Mouse (Mus musculus) liver, embryonic 12.5 days (tissue): ENCODE data around the gene Sh3d19. TPM values are rescaled to one million over a fixed set of nuclear protein-coding genes. Genes with fewer than 3 reads are reported as not detected.

Source experiments
- ATAC-seq: fragments of 200-750 bp; cut with Nextera tagmentation; 2 replicates; pipeline ENCODE4 v1.8.0; 2017; ENCODE audit warnings: moderate number of reproducible peaks, mild to moderate bottlenecking, moderate library complexity
- H3K27ac ChIP-seq: fragments of 300-500 bp; sonication (generic); 2 replicates; pipeline ENCODE4 v1.5.1; 2016; ENCODE audit warnings: mild to moderate bottlenecking
- H3K27me3 ChIP-seq: fragments of 300-500 bp; sonication (generic); replicated peaks from 2 replicates; pipeline ENCODE4 v1.6.1; 2016; ENCODE audit warnings: mild to moderate bottlenecking, moderate library complexity
- H3K36me3 ChIP-seq: fragments of 300-500 bp; sonication (generic); 2 replicates; pipeline ENCODE4 v1.6.1; 2016; ENCODE audit warnings: mild to moderate bottlenecking, moderate library complexity
- H3K4me1 ChIP-seq: fragments of 300-500 bp; sonication (generic); 2 replicates; pipeline ENCODE4 v1.6.1; 2016
- H3K4me2 ChIP-seq: fragments of 300-500 bp; sonication (generic); 2 replicates; pipeline ENCODE4 v1.6.1; 2016; ENCODE audit warnings: mild to moderate bottlenecking, moderate library complexity
- H3K4me3 ChIP-seq: fragments of 300-500 bp; sonication (generic); 2 replicates; pipeline ENCODE4 v1.5.1; 2016; ENCODE audit warnings: mild to moderate bottlenecking, moderate library complexity
- H3K9ac ChIP-seq: fragments of 300-500 bp; sonication (generic); 2 replicates; pipeline ENCODE4 v1.6.1; 2016; ENCODE audit warnings: mild to moderate bottlenecking, moderate library complexity
- H3K9me3 ChIP-seq: fragments of 300-500 bp; sonication (generic); replicated peaks from 2 replicates; pipeline ENCODE4 v1.6.1; 2016; ENCODE audit warnings: mild to moderate bottlenecking, moderate library complexity
- WGBS: fragments of 180-500 bp; shearing (Covaris S2); methylation state at CpG from one replicate; pipeline ENCODE4 v1.1.7; 2016; ENCODE audit not compliant: insufficient replicate concordance; 5-methylcytosine and 5-hydroxymethylcytosine counted together
- polyA plus RNA-seq: library from polyadenylated mRNA; unstranded; fragments of >200 nt; fragmentation: Nextera tagmentation; extraction: Ambion mirVana; gene quantifications from 2 replicates; pipeline ENCODE4 v1.2.1, GENCODE M21; 2016

The Sh3d19 gene
- polyA plus RNA-seq, 1 experiment from 2014 or later: 12.7 TPM

DNA sequence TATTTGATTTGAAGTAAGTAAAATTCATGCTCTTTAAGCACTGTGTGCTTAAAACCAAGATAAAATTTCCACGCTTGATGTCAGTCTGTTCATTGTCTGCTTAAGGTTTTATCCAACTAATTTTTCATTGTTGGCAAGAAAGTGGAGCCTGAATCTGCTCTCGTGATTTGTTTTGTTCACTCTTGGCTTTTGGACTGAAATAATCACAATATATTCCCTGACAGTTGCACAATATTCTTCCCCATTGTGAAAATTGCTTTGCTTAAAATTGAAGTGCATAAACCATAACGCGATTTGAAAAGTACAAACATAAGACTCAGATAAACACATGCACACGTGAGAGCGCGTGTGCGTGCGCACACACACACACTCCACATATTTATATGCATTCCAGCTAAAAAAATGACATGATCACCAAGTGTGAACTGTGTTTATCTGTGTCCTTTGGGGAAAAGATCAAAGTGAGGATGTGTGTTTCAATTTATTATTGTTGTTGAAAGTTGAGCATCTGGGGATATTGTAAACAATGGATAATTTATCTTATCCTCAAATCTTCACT, 67.1 kb downstream of the Sh3d19 start:
- Histone ChIP-seq H3K9ac (no peak overlapping the region), H3K36me3 (peaks cover 6% of the 10 kb centered on the region), H3K4me1 (peaks cover 10% of the 10 kb centered on the region; the same call in 1 of the 2 replicates), H3K27me3 (no peaks in the 10 kb centered on the region), H3K9me3 (no peaks in the 10 kb centered on the region), H3K4me2 (no peak overlapping the region), H3K4me3 (no peak overlapping the region), H3K27ac (no peak overlapping the region)
- WGBS: 87% methylated on average over 9 of the region's 9 CpGs
- ATAC-seq: no peak

DNA sequence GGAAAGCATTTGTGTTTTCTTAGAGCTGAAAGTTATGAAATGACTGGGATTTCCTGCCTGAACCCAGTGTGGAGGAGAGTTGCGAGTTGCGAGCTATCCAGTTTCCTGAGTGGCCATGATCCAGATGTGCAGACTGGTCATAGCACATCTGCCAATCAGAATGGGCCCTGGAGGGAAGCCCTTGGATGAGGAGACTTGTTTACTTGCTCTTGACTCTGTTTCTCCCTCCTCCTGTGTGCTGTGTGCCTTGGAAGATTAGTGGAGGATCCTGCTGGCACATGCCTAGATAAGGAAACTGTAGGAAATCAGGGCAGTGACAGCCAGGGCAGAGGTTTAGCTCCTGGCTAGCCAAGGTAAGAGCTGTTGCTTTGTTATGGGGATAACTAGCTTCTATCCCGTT, 67.7 kb downstream of the Sh3d19 start:
- WGBS: 57% methylated on average over 3 of the region's 3 CpGs
- Histone ChIP-seq H3K4me2 (no peak overlapping the region), H3K9me3 (no peaks in the 10 kb centered on the region), H3K9ac (no peak overlapping the region), H3K36me3 (peaks cover 10% of the 10 kb centered on the region), H3K4me1 (peaks cover 7% of the 10 kb centered on the region; the same call in 1 of the 2 replicates), H3K4me3 (no peak overlapping the region), H3K27ac (no peak overlapping the region), H3K27me3 (no peaks in the 10 kb centered on the region)
- ATAC-seq: no peak

DNA sequence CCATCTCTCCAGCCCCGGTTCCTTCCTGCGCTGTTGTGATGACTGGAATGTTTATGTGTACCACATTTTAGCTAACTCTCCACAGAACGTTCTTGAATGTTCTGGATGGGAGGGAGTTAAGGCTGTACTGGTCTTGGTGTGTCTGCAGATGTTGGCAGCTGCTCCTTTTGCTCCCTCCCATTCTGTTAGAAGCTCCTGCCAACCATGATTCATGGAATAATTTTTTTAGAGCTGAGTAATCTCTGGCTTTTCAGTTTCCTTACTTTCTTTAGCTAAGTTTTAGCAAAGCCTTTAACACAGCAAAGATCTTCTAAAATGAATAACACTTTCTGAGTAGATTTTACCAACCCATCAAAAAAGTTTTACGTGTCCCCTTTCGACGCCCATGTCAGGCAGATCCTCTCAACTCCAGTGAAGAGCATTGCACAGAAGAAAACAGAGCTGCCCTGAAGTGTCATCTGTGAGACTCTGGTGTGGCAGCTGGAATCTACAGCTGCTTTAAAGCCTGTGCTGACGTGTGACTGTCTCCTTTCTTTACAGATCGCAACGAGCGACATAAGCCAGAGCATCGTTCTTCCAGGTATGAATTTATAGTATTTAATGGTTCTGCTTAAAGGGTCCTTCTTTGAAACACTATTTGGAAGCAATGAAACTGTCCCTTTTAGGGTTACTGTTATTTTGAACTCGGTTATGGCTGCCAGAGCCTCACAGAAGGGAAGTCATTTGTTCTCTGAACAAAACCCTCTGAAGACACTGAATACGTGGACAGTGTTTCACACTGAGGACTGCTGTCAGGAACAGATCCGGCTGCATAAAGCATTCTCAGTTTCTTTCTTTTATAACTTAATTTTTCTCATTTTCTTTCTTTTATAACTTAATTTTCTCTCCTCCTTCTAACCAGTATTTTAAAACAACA, 69.6 kb downstream of the Sh3d19 start:
- Histone ChIP-seq H3K27ac (no peak overlapping the region), H3K27me3 (no peaks in the 10 kb centered on the region), H3K9ac (no peak overlapping the region), H3K9me3 (no peaks in the 10 kb centered on the region), H3K4me3 (no peak overlapping the region), H3K4me2 (no peak overlapping the region), H3K36me3 (peaks cover 10% of the 10 kb centered on the region), H3K4me1 (0 out of 2 replicates have a peak, but pooled peaks cover 4% of the 10 kb centered on the region)
- ATAC-seq: no peak
- WGBS: 72% methylated on average over 14 of the region's 14 CpGs

DNA sequence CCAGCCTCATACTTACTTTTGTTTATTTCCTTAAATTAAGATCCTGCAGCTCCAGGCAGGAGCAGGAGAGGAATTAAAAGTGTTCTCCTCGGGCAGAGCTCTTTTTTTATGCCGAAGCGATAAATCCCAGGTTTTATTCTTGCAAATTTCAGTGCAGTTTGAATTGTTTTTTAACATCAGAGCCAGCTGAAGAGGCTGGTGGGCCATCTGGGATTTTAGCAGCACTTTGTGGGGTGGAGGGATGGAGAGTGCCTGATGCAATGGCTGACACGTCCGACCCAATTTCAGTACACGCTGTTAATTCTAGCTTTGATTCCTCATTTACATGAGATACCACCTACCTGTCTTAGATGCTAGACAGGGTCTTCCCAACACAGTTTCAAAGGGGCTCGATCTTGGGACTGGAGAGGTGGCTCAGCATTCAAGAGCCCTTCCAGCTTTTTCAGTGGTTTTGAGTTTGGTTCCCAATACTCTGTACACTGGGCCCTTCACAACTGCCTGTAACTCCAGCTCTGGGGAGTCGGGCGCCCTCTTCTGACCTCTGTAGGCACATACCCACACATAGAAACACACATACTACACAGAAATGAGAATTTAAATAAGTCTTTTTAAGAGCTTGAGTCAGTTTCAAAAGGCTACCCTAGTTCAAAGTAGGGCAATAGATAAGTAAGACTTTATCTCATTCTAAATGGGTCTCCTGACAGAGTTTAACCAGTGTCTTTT, 76.9 kb downstream of the Sh3d19 start:
- H3K27ac ChIP-seq: no peak overlapping the region
- H3K9ac ChIP-seq: no peak overlapping the region
- no peak overlapping the region for H3K4me3 ChIP-seq
- WGBS: 81% methylated on average over 9 of the region's 9 CpGs
- H3K9me3 ChIP-seq: no peaks in the 10 kb centered on the region
- no peak for ATAC-seq
- H3K4me1 ChIP-seq: no peaks in the 10 kb centered on the region
- no peak overlapping the region for H3K4me2 ChIP-seq
- no peaks in the 10 kb centered on the region for H3K27me3 ChIP-seq
- H3K36me3 ChIP-seq: peaks cover 19% of the 10 kb centered on the region

DNA sequence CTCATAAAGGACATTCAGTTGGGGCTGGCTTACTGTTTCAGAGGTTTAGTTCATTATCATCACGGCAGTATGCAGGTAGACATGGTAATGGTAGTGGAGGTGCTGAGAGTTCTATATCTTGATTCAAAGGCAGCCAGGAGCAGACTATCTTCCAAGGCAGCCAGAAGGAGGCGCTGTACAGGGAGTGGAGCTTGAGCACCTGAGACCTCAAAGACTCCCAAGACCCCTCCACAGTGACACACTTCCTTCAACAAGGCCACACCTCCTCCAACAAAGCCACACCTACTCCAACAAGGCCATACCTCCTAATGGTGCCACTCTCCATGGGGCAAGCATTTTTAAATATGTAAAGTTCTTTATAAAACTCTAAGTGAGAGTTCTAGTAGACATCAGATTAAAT, 78.1 kb downstream of the Sh3d19 start:
- H3K4me1 ChIP-seq: no peaks in the 10 kb centered on the region
- H3K4me3 ChIP-seq: no peak overlapping the region
- WGBS: 57% methylated on average over 2 of the region's 2 CpGs
- peaks cover 15% of the 10 kb centered on the region for H3K36me3 ChIP-seq
- H3K9ac ChIP-seq: no peak overlapping the region
- no peak overlapping the region for H3K27ac ChIP-seq
- H3K27me3 ChIP-seq: no peaks in the 10 kb centered on the region
- H3K4me2 ChIP-seq: no peak overlapping the region
- H3K9me3 ChIP-seq: no peaks in the 10 kb centered on the region
- ATAC-seq: no peak

DNA sequence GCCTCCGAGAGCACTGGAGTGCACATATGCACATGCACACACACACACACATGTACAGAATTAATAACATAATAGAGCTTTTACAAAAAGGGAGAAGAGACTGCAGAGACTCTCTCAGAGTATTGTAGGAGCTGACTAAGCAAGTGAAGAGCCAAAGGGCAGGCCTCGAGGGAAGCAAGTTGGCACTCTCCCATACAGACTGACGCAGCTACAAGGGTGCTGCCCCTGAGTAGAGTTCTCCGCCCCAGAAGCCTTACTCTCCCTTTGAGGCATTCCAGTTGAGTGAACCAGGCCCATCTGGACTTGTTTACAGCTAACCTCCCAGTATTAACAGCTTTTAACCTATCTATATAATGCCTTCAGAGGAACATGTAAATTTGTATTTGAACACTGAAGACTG, 85.8 kb downstream of the Sh3d19 start:
- H3K27me3 ChIP-seq: no peaks in the 10 kb centered on the region
- WGBS: 67% methylated on average over 4 of the region's 4 CpGs
- H3K9me3 ChIP-seq: no peaks in the 10 kb centered on the region
- no peak for ATAC-seq
- no peaks in the 10 kb centered on the region for H3K4me1 ChIP-seq
- no peak overlapping the region for H3K4me3 ChIP-seq
- H3K36me3 ChIP-seq: no peaks in the 10 kb centered on the region
- no peak overlapping the region for H3K27ac ChIP-seq
- H3K9ac ChIP-seq: no peak overlapping the region
- no peak overlapping the region for H3K4me2 ChIP-seq

DNA sequence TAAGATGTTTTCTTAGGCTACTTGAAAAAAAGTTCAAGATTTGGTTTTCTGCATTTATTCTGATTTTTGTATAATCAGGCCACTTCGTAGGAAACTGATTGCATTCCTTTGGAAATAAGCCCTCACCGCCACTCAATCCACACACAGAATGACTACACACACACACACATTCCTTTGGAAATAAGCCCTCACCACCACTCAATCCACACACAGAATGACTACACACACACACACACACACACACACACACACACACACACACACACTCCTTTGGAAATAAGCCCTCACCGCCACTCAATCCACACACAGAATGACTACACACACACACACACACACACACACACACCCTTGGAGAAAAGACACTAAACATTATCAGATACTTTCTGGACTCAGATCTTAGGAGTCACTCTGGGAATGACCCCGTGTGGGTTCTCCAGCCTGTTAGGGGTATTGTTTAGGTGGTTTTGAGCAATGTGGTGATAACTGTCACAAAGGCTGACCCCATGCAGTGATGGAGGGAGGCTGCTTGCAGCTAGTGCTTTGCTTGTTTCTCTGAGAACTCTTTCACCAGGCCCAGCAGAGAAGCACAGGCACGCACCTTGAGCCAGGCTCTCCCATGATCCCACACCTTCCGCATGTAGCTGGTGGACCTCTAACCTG, 86.7 kb downstream of the Sh3d19 start:
- no peak overlapping the region for H3K27ac ChIP-seq
- H3K4me3 ChIP-seq: no peak overlapping the region
- H3K36me3 ChIP-seq: no peaks in the 10 kb centered on the region
- no peaks in the 10 kb centered on the region for H3K27me3 ChIP-seq
- no peaks in the 10 kb centered on the region for H3K4me1 ChIP-seq
- 76% methylated on average over 6 of the region's 6 CpGs for WGBS
- no peaks in the 10 kb centered on the region for H3K9me3 ChIP-seq
- H3K9ac ChIP-seq: no peak overlapping the region
- no peak for ATAC-seq
- no peak overlapping the region for H3K4me2 ChIP-seq

DNA sequence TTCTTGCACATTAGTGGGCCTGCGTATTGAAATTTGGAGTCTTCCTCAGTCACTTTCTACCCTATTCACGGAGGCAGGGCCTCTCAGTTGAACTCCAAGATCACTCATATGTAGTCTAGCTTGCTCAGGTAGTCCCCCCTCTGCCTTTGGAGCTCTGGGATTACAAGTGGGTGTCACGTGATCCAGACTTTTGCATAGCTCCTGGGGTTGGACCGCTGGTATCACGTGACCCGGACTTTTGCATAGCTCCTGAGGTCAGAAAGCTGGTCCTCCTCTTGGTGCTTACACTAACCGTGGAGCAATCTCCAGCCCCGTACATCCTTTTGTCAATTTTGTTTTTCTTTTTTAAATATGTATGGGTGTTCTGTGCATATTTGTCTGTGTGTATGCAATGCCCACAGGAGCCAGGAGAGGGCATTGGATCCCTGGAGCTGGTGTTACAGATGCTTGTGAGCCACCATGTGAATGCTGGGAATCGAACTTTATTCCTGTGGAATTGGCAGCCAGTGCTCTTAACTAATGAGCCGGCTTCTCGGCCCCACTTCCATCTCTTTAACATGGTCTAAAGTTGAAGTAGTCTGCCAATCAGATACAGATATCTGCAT, 98.8 kb downstream of the Sh3d19 start:
- no peaks in the 10 kb centered on the region for H3K27me3 ChIP-seq
- 77% methylated on average over 11 of the region's 11 CpGs for WGBS
- no peak for ATAC-seq

DNA sequence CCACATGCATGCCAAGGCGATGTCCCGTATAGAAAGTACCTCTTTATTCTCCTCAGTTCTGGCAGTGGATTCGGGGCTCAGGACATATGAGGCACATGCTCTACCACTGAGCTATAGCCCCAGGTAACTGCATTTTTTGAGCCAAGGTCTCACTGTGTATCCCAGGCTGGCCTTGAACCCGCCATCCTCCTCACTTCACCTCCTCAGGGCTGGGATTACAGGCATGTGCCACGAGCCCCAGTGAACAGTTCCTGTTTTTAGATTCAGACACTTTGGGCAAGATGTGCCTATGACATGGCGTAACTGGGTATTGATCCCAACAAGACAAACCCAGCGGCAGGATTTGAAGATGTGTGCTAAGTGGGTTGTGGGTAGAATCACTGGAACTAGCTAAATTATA, 99.9 kb downstream of the Sh3d19 start:
- Histone ChIP-seq H3K4me2 (no peak overlapping the region), H3K9me3 (no peaks in the 10 kb centered on the region), H3K27me3 (no peaks in the 10 kb centered on the region), H3K36me3 (no peaks in the 10 kb centered on the region), H3K4me1 (no peaks in the 10 kb centered on the region), H3K4me3 (no peak overlapping the region), H3K27ac (no peak overlapping the region), H3K9ac (no peak overlapping the region)
- 72% methylated on average over 7 of the region's 7 CpGs for WGBS
- ATAC-seq: no peak

More for the DNA sequence above, 98.8 kb downstream of the Sh3d19 start:
- Histone ChIP-seq H3K4me3 (no peak overlapping the region), H3K27ac (no peak overlapping the region), H3K4me2 (no peak overlapping the region), H3K9ac (no peak overlapping the region), H3K4me1 (no peaks in the 10 kb centered on the region), H3K36me3 (no peaks in the 10 kb centered on the region), H3K9me3 (no peaks in the 10 kb centered on the region)

DNA sequence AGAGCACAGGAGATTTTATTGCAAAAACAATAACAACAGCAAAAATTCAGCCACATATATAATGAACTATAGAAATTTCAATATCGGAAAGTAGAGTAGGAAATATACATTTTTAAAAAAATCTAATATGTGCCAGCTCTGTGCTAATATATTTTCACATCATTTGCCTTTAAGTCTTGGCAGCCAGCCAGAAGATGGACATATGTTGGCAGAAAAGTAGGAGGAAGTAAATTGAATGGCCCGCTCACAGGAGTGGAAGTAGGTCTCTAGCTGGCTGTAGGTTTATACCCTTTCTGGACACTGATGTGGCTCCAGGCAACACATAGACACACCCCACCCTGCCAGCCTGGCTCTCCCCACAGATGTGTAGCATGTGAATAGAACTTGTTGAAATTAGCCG, 101.2 kb downstream of the Sh3d19 start:
- Histone ChIP-seq H3K9me3 (no peaks in the 10 kb centered on the region), H3K27ac (no peak overlapping the region), H3K4me1 (no peaks in the 10 kb centered on the region), H3K27me3 (no peaks in the 10 kb centered on the region), H3K9ac (no peak overlapping the region), H3K4me3 (no peak overlapping the region), H3K4me2 (no peak overlapping the region), H3K36me3 (no peaks in the 10 kb centered on the region)
- ATAC-seq: no peak
- 79% methylated on average over 3 of the region's 3 CpGs for WGBS

DNA sequence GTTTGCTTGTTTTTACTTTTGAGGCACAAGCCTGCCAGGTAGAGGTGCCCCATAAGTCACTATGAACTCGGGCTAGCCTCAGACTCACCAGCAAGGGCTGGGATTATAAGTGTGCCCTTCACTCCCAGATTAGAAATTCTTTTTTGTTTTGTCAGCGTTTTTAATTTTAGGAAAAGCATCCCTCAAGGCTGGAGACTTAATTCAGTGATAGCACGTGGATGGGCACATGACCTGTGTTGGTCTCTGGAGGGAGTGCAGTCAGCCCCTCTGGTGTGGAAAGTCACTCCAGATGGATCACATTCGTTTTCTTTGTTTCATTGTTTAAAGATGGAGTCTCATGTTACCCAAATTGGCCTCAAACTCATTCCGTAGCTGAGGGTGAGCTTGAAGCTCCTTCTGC, 102.0 kb downstream of the Sh3d19 start:
- Histone ChIP-seq H3K27me3 (no peaks in the 10 kb centered on the region), H3K36me3 (no peaks in the 10 kb centered on the region), H3K9ac (no peak overlapping the region), H3K9me3 (no peaks in the 10 kb centered on the region), H3K4me1 (no peaks in the 10 kb centered on the region), H3K4me3 (no peak overlapping the region), H3K4me2 (no peak overlapping the region), H3K27ac (no peak overlapping the region)
- WGBS: 63% methylated on average over 5 of the region's 5 CpGs
- no peak for ATAC-seq
